Mouse (Mus musculus) cerebellum, adult 11-12 months (tissue): ENCODE measurements at regions not wholly inside any gene's neighbourhood (a gene's known extent, or its start where the extent isn't known, plus 50 kb on each side); places are given as distances from the start of the nearest gene placed in this dataset.
"Not testable (repeated sequence)": the region's sequence is repeated elsewhere in the genome, so short reads cannot be mapped to it uniquely, and the experiment has no call there.

Experiments
- DNase-seq: peaks from one replicate; pipeline ENCODE4 v3.0.0; 2022

GRCm38 (mm10) chr8:112427721-112428389 is 142.0 kb upstream of the Cntnap4 start:
- DNase-seq, result no peak

GRCm38 (mm10) chr8:112411968-112412367 is 157.9 kb upstream of the Cntnap4 start:
- no peak for DNase-seq

DNA sequence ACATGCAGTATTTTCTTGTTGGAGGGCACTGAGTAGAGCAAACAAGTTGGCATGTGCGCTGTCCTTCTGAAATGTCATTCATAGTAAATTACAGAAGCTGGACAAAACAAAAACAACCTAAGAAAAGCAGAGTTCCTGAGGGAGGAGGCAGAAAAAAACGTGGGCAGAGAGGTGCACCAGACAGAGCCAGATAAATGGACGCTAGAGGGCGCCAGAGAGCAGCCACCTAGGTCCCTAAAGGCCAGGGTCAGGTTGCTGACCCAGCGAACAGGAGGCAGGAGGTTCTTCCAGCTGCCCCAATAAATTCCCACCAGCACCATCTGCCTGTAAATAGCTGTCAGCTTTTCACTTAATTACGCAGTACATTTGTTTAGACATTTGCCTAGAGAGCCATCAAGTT is 158.6 kb upstream of the Cntnap4 start:
- peak; percentile 6 for DNase-seq

DNA sequence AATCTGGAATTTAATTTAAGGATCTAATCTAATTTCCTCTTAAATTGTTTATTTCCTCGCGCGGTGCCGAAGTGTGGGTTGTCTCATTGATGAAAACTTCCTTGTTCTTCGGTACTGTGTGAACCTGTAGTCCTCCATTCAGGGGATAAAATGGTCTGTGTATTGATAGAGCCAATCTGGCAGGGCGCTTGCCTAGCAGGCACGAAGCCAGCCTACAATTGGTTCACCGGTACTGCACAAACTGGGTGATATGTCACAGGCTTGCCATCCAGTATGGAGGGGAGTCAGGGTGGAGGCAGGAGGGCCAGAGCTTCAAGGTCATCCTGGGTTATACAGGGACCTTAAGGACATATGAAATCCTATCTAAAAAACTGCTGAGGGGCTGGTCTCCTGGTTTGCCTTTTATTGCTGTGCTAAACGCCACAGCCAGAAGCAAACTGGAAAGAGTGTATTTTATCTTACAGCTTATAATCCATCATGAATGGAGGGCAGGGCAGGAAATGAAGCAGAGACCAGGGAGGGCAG is 161.6 kb upstream of the Cntnap4 start:
- no peak for DNase-seq

DNA sequence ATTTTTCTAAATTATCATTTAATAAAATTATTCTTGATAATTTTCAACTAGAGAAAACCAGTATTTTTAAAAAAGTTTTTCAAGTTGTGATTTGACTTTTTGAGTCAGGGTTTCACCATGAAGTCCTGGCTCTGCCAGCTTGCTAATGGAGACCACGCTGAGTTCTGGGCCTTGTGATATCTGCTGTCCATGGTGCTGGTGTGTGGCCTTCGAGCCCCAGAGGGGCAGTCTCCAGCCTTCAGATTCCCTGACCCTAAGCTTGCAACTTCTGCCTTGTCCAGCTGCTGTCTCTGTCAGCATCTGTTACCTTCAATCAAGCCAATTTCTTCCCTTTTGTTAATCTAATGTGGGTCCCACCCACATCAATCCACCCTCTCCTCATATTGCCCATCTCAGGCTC is 165.8 kb upstream of the Cntnap4 start:
- DNase-seq, result no peak

- DNase-seq, result no peak
Measured at GRCm38 (mm10) chr8:112397438-112397837, 172.4 kb upstream of the Cntnap4 start.

GRCm38 (mm10) chr8:112390108-112390507 is 179.7 kb upstream of the Cntnap4 start:
- DNase-seq, result no peak

DNA sequence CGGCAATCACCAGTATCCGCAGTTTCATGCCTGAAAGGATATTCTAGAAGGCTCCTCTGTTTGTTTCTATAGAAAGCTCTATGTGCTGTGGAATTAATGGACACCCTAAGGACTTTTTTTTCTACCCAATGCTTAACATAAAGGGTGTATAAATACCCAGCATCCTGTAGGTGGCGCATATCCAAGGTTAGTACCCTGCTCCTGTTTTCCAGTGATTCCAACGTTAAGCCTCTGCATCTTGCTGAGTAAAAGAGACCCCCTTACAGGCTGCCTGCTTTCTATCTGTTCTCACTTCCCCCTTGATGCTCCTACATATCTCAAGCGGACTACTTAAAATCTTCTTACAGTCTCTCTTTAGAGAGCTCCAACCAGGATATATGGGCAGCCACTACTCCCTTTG is 221.5 kb upstream of the Cntnap4 start:
- DNase-seq, result no peak

GRCm38 (mm10) chr8:112333171-112333570 is 236.7 kb upstream of the Cntnap4 start:
- DNase-seq, result no peak

DNA sequence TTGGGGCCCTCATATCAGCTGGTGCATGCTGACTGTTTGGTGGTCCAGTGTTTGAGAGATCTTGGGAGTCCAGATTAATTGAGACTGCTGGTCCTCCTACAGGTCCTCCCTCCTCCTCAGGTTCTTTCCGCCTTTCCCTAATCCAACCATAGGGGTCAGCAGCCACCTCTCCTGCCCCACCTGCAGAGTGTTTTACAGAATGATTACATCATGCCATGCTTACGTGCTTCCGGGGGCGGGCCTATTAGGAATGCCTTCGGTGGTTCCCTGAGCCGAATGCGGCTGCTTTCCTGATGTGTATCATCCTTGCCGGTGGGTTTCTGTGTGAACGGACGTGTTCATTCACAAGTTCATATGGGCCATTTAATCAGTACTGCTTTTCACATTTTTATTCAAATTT is 237.8 kb upstream of the Cntnap4 start:
- no peak for DNase-seq

DNA sequence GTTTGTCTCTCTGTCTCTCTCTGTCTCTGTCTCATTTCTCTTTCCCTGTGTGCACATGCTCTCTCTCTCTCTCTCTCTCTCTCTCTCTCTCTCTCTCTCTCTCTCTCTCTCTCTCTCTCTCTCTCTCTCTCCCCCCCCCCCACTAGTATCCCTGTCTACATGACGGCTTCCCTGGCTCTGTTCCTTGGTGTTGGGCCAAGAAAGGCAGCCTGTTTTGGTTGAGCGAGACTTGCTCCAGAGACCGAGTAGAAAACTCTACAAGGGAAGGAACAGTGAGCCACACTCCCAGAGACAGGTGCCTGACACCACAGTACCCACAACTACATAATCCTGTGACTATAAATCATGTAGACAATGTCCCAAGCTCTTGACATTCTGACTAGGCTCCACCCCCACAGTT is 260.0 kb upstream of the Cntnap4 start:
- no peak for DNase-seq

- no peak for DNase-seq
Measured at GRCm38 (mm10) chr8:112308354-112308753, 261.5 kb upstream of the Cntnap4 start.

DNA sequence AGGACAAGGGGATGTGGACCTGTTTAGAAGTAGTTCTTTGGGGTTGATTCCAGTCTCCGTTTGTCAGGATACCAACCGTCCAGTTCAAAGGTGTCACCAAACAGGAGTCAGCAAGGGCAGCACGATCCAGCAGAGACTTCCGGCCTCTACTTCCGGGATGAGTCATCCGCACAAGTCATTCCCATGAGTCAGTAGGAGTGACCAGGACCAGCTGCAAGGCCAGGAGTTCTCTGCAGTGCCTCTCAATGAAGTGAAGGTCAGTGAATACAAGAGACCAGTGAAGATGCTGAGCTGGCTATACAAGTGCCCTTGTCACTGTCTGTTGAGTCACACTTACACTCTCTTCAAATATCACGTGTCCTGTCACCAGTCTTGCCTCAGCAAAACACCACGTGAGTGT is 272.8 kb upstream of the Cntnap4 start:
- DNase-seq, result no peak

DNA sequence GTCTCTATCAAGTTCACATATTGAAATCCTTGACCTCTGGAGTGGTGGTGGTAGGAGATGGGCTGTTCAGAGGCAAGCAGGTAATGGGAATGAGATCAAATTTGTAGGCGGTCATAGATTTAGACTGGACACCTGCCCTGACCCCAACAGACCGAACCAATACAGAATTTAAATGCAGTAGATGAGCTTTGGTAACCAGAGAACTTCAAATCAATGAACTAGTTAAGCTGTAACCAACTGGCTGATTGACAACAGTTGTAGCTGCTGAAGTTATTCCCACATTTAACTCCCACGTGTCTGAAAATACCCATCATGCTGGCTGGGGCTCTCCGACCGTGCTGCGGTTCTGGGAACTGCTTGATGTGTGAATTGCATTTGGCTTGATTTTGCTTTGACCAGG is 268.5 kb upstream of the Gm6793 start:
- no peak for DNase-seq

DNA sequence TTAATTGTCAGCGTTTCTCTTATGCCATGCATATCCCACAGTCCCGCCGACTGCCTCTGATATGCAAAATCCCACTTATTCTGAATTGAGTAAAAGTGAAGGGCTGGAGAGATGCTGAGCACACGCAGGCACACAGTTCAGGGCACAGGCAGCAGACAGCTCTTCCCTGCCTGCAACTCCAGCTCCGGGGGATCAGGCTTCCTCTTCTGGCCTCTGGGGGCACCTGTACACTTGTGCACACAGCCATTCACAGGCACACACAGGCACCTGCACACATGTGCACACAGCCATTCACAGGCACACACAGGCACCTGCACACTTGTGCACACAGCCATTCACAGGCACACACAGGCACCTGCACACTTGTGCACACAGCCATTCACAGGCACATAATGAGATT is 254.8 kb upstream of the Gm6793 start:
- no peak for DNase-seq

- no peak for DNase-seq
Measured at GRCm38 (mm10) chr8:112269214-112269566, 254.4 kb upstream of the Gm6793 start.

DNA sequence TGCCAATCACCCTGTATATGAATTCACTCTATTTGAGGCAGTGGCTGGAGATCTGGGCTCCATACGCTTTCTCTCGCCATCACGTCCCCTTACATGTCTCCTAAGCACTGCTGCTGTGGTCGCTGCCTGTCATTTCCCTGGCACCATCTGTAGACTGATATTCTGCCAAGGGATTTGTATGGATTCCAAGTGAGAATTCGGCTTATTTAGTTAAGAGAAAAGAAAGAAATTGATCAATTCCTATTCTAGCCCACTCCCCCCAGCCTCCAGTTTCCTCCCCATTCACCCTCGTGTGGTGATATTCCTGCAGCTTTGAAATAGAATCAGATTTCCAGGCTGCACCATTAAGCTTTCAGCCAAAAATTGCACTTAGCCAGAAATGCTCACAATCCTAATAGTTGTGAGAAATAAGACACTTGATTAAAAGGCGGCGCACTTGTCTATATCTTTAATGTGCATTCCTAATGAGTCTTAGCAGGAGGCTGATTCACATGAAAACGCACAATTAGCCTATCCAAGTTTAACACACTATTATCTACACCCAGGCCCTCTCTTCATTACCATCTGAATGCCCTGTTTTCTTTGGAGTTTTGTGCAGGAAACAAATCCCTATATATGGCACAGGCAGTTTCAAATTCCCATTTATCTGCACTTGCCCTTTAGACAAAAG is 253.8 kb upstream of the Gm6793 start:
- no peak for DNase-seq

DNA sequence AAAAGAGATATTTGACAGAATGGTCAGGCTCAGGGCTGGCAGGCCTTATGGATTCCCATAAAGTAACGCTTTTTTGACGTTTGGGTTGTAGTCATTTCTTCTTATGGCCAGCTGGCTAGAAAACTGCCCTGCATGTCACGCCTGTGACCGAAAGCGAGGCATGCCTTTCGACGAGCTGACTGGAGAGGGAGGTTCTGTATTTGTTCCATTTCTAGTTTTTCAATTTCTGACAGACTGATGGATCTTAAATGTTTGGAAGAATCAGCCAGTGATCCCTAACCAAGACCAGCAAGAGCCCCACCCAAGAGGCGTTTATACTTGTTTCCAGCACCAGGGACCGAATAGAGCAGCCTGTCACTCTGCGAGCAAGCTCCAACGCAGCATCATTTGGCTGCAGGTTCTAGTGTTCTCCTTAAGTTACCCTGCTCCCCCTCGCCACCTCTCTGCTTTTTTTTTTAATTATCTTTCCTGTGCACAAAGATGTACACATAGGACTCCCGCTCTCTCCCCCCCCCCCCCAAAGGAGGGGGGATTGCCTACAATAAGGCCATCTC is 243.2 kb upstream of the Gm6793 start:
- no peak for DNase-seq

DNA sequence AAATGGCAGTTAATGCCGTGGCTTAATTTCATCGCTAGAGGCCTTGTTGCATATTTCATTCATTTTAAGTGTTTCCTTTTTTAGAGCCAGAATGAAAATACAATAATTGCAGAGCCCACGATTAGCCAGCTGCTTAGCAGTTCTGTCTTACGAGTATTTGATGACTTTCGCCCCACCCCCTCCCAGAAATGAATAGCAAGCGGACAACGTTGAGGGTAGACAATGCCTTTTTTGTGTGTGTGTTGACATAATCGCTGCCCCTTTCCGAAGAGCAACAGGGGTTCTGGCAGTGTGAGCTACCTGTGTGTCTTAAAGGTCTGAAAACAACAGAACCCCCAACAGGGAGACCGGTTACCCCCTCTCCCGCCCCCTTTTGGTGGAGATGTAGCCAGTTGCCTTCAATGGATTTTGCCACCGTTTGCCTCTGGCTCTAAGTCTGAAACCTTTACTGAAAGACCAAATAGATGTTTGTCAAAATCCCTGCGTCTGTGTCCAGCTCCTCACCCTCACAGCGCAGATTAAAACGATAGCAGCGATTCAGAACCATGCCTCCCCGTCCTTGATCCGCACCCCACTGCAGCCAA is 242.6 kb upstream of the Gm6793 start:
- no peak for DNase-seq

DNA sequence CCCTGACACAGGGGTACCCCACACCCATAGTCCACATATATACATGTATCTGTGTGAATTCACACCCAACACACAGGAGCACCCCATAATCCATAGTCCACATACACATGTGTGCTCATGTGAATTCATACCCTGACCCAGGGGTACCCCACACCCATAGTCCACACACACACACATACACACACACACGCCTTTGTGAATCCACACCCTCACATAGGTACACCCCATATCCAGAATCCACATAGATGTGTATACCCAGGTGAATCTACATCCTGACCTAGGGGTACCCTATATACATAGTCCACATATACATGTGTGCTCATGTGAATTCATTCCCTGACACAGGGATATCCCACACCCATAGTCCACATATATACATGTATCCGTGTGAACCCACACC is 231.8 kb upstream of the Gm6793 start:
- DNase-seq, result not testable (repeated sequence)

GRCm38 (mm10) chr8:112238681-112239080 is 223.8 kb upstream of the Gm6793 start:
- peak; percentile 19 for DNase-seq

GRCm38 (mm10) chr8:112236751-112237150 is 221.9 kb upstream of the Gm6793 start:
- DNase-seq, result not testable (repeated sequence)

DNA sequence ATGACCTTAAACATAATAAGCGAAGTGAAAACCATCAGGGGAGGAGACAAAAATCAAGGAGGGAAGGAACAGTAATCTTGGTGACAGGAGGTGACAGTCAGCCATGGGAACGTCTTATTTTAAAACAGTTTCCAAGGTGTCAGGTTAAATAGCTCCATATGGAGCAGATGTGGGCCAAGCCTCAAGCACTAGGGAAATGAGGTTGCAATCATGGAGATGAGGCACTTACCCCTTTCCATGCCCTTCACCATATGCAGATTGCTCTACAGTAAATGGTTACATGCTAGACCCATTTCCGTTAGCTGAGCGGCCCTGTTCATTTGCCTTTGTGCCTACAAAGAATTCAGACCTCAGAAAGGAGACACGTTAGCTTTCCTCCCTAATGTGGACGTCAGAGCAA is 204.8 kb upstream of the Gm6793 start:
- DNase-seq, result no peak

DNA sequence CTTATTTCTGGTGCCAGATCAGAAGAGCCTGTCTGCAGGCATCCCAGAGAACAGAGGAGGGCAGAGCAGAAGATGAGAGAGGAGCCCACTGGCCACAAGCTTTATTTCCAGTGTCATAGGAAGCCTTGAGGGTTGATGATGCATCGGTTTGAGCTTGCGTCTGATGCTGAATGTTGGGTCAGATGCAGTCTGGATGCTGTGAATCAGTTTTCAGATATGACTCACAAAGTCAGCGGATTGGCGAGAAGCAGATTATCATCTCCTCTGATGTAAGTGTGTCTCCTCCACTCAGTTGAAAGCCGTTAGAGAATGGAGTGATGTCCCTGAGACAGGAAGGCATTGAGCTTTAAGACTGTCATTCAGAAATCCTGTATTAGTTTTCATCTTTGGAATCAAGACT is 197.3 kb upstream of the Gm6793 start:
- DNase-seq, result no peak
